15 mouse cellular contexts compared by ENCODE assay signal in genomic region chr12:109528966-109529365, GRCm38 (mm10).
"Had no signal": no experiment of that assay in that cellular context is flagged by ENCODE, and none has a peak within 500 bp of the region (broad histone marks: within the 10 kb centered on the region; RNA-seq: fewer than 3 reads in every experiment).

No protein-coding gene starts in this region.

- H3K36me3 ChIP-seq: limb, embryonic 15.5 days; liver, embryonic 12.5 days; midbrain, embryonic 12.5 days; neural tube, embryonic 15.5 days had no signal

- ATAC-seq: liver, embryonic 12.5 days had no signal

- H3K27me3 ChIP-seq: limb, embryonic 15.5 days had no signal

- DNase-seq: kidney, adult 11 months; kidney, postnatal 10 days; kidney, postnatal 4 days; lung, embryonic 14.5 days; lung, postnatal 10 days; lung, postnatal 4 days; right cerebral cortex, postnatal 4 days; thymus, adult 2 months; thymus, postnatal 25 days had no signal

- H3K4me3 ChIP-seq: layer of hippocampus, adult 2 months; myocyte had no signal

- H3K27ac ChIP-seq: layer of hippocampus, adult 2 months; limb, embryonic 15.5 days; midbrain, embryonic 12.5 days; neural tube, embryonic 15.5 days had no signal

- H3K9ac ChIP-seq: limb, embryonic 15.5 days; liver, embryonic 12.5 days; midbrain, embryonic 12.5 days; neural tube, embryonic 15.5 days had no signal
